Mouse (Mus musculus) stomach, embryonic 14.5 days (tissue): Measurements from ENCODE around the gene Itsn1. TPM values are rescaled to one million over a fixed set of nuclear protein-coding genes. Genes with fewer than 3 reads are reported as not detected.

ENCODE experiments used
- ATAC-seq: fragments of 200-750 bp; cut with Nextera tagmentation; 2 replicates; pipeline ENCODE4 v1.8.0; 2017; ENCODE audit warnings: low read depth, moderate TSS enrichment; ENCODE audit not compliant: insufficient number of reproducible peaks, insufficient read depth, low FRiP score
- H3K27ac ChIP-seq: fragments of 300-500 bp; sonication (generic); 2 replicates; pipeline ENCODE4 v1.5.1; 2014; ENCODE audit warnings: mild to moderate bottlenecking, low read length, moderate library complexity, mixed read lengths
- H3K27me3 ChIP-seq: fragments of 300-500 bp; sonication (generic); 2 replicates; pipeline ENCODE4 v1.6.1; 2014; ENCODE audit warnings: low read length, control low read depth, mixed read lengths; ENCODE audit not compliant: control insufficient read depth, insufficient read depth
- H3K36me3 ChIP-seq: fragments of 300-500 bp; sonication (generic); 2 replicates; pipeline ENCODE4 v1.6.1; 2014; ENCODE audit warnings: mild to moderate bottlenecking, control low read depth, low read length, moderate library complexity, mixed read lengths; ENCODE audit not compliant: control insufficient read depth, insufficient read depth
- H3K4me1 ChIP-seq: fragments of 300-500 bp; sonication (generic); 2 replicates; pipeline ENCODE4 v1.6.1; 2014; ENCODE audit warnings: low read length, control low read depth, mixed read lengths; ENCODE audit not compliant: control insufficient read depth, insufficient read depth
- H3K4me2 ChIP-seq: fragments of 300-500 bp; sonication (generic); replicated peaks from 2 replicates; pipeline ENCODE4 v1.6.1; 2014; ENCODE audit warnings: low read depth, low read length, control low read depth
- H3K4me3 ChIP-seq: fragments of 300-500 bp; sonication (generic); 2 replicates; pipeline ENCODE4 v1.5.1; 2014; ENCODE audit warnings: low read depth, low read length, control low read depth
- H3K9ac ChIP-seq: fragments of 300-500 bp; sonication (generic); replicated peaks from 2 replicates; pipeline ENCODE4 v1.6.1; 2014; ENCODE audit warnings: low read depth, mild to moderate bottlenecking, control low read depth, low read length, moderate library complexity, mixed read lengths
- H3K9me3 ChIP-seq: fragments of 300-500 bp; sonication (generic); 2 replicates; pipeline ENCODE4 v1.6.1; 2016; ENCODE audit warnings: low read depth, low read length, control low read depth; ENCODE audit not compliant: control insufficient read depth
- WGBS: fragments of 180-500 bp; shearing (Covaris S2); extraction: QIAGEN DNeasy Blood & Tissue Kit; methylation state at CpG from one replicate; pipeline ENCODE4 v1.1.7; 2014; 5-methylcytosine and 5-hydroxymethylcytosine counted together
- polyA plus RNA-seq: library from polyadenylated mRNA; unstranded; fragments of >200 nt; fragmentation: Nextera tagmentation; extraction: Ambion mirVana; gene quantifications from 2 replicates; pipeline ENCODE4 v1.2.1, GENCODE M21; 2014

Itsn1 gene
- polyA plus RNA-seq, 1 experiment from 2014 or later: 26.4 TPM

GRCm38 (mm10) chr16:91860471-91861125, 131.5 kb downstream of the Itsn1 start:
- Histone ChIP-seq H3K4me3 (no peak overlapping the region), H3K4me2 (no peak overlapping the region), H3K36me3 (peaks cover 15% of the 10 kb centered on the region; the same call in 1 of the 2 replicates), H3K27me3 (no peaks in the 10 kb centered on the region), H3K9ac (no peak overlapping the region), H3K4me1 (peaks cover 7% of the 10 kb centered on the region; the same call in 1 of the 2 replicates), H3K27ac (peak overlapping the region; percentile 66; the same call in 1 of the 2 replicates), H3K9me3 (no peaks in the 10 kb centered on the region)
- 37% methylated on average over 14 of the region's 14 CpGs for WGBS
- 0 out of 2 replicates have a peak, but pooled peaks have one; percentile 30 for ATAC-seq

- Histone ChIP-seq H3K4me2 (no peak overlapping the region), H3K27ac (0 out of 2 replicates have a peak overlapping the region, but pooled peaks have one; percentile 10), H3K36me3 (peaks cover 12% of the 10 kb centered on the region; the same call in 1 of the 2 replicates), H3K4me1 (peaks cover 7% of the 10 kb centered on the region; the same call in 1 of the 2 replicates), H3K9me3 (no peaks in the 10 kb centered on the region), H3K4me3 (no peak overlapping the region), H3K27me3 (no peaks in the 10 kb centered on the region), H3K9ac (no peak overlapping the region)
- 59% methylated on average over 6 of the region's 6 CpGs for WGBS
- ATAC-seq: no peak
Measured at GRCm38 (mm10) chr16:91861784-91862371, 132.8 kb downstream of the Itsn1 start.

GRCm38 (mm10) chr16:91862836-91863235, 133.8 kb downstream of the Itsn1 start:
- Histone ChIP-seq H3K27ac (no peak overlapping the region), H3K36me3 (peaks cover 12% of the 10 kb centered on the region; the same call in 1 of the 2 replicates), H3K27me3 (no peaks in the 10 kb centered on the region), H3K4me2 (no peak overlapping the region), H3K9me3 (no peaks in the 10 kb centered on the region), H3K4me3 (no peak overlapping the region), H3K9ac (no peak overlapping the region), H3K4me1 (peaks cover 7% of the 10 kb centered on the region; the same call in 1 of the 2 replicates)
- 49% methylated on average over 7 of the region's 7 CpGs for WGBS
- no peak for ATAC-seq

- H3K4me3 ChIP-seq: no peak overlapping the region
- WGBS: 83% methylated on average over 10 of the region's 10 CpGs
- peaks cover 15% of the 10 kb centered on the region; the same call in 1 of the 2 replicates for H3K36me3 ChIP-seq
- H3K9me3 ChIP-seq: no peaks in the 10 kb centered on the region
- peaks cover 7% of the 10 kb centered on the region; the same call in 1 of the 2 replicates for H3K4me1 ChIP-seq
- H3K9ac ChIP-seq: no peak overlapping the region
- H3K27me3 ChIP-seq: no peaks in the 10 kb centered on the region
- peak; percentile 73 for ATAC-seq
- no peak overlapping the region for H3K4me2 ChIP-seq
- H3K27ac ChIP-seq: no peak overlapping the region
Measured at GRCm38 (mm10) chr16:91864646-91865332, 135.7 kb downstream of the Itsn1 start.

GRCm38 (mm10) chr16:91865570-91866257, 136.6 kb downstream of the Itsn1 start:
- H3K27ac ChIP-seq: no peak overlapping the region
- peaks cover 23% of the 10 kb centered on the region; the same call in 1 of the 2 replicates for H3K36me3 ChIP-seq
- 85% methylated on average over 7 of the region's 7 CpGs for WGBS
- no peaks in the 10 kb centered on the region for H3K9me3 ChIP-seq
- H3K27me3 ChIP-seq: no peaks in the 10 kb centered on the region
- H3K4me2 ChIP-seq: no peak overlapping the region
- no peak overlapping the region for H3K9ac ChIP-seq
- ATAC-seq: no peak
- H3K4me3 ChIP-seq: no peak overlapping the region
- H3K4me1 ChIP-seq: 0 out of 2 replicates have a peak, but pooled peaks cover 3% of the 10 kb centered on the region

GRCm38 (mm10) chr16:91866258-91866634, 137.2 kb downstream of the Itsn1 start:
- Histone ChIP-seq H3K27me3 (no peaks in the 10 kb centered on the region), H3K4me3 (no peak overlapping the region), H3K9me3 (no peaks in the 10 kb centered on the region), H3K9ac (no peak overlapping the region), H3K36me3 (peaks cover 23% of the 10 kb centered on the region; the same call in 1 of the 2 replicates), H3K4me1 (0 out of 2 replicates have a peak, but pooled peaks cover 3% of the 10 kb centered on the region), H3K27ac (no peak overlapping the region), H3K4me2 (no peak overlapping the region)
- no peak for ATAC-seq
- WGBS: 92% methylated on average over 5 of the region's 5 CpGs

GRCm38 (mm10) chr16:91867672-91868071, 138.6 kb downstream of the Itsn1 start:
- Histone ChIP-seq H3K27ac (no peak overlapping the region), H3K4me2 (no peak overlapping the region), H3K4me1 (no peaks in the 10 kb centered on the region), H3K4me3 (no peak overlapping the region), H3K9me3 (no peaks in the 10 kb centered on the region), H3K27me3 (no peaks in the 10 kb centered on the region), H3K9ac (no peak overlapping the region), H3K36me3 (peaks cover 23% of the 10 kb centered on the region; the same call in 1 of the 2 replicates)
- 93% methylated on average over 8 of the region's 8 CpGs for WGBS
- no peak for ATAC-seq
